Mouse (Mus musculus) hindbrain, embryonic 11.5 days (tissue): Measurements from ENCODE around the gene Copb2. TPM values are rescaled to one million over a fixed set of nuclear protein-coding genes. Genes with fewer than 3 reads are reported as not detected.
A peak's percentile ranks its signal among the peaks of the same experiment; 100 is the strongest.

Source experiments
- ATAC-seq: fragments of 200-750 bp; cut with Nextera tagmentation; 2 replicates; pipeline ENCODE4 v1.8.0; 2017; ENCODE audit warnings: mild to moderate bottlenecking, moderate TSS enrichment, moderate library complexity; ENCODE audit not compliant: low FRiP score
- DNase-seq: peaks from one replicate; pipeline ENCODE4 v3.0.0-alpha.2; 2015; ENCODE audit warnings: low spot score
- H3K27ac ChIP-seq: fragments of 300-500 bp; sonication (generic); 2 replicates; pipeline ENCODE4 v1.5.1; 2014; ENCODE audit warnings: mild to moderate bottlenecking, low read depth, low read length
- H3K27me3 ChIP-seq: fragments of 300-500 bp; sonication (generic); 2 replicates; pipeline ENCODE4 v1.6.1; 2014; ENCODE audit warnings: mild to moderate bottlenecking, low read length, moderate library complexity, mixed read lengths; ENCODE audit not compliant: control insufficient read depth, insufficient read depth
- H3K36me3 ChIP-seq: fragments of 300-500 bp; sonication (generic); 2 replicates; pipeline ENCODE4 v1.6.1; 2014; ENCODE audit warnings: mild to moderate bottlenecking, low read length, moderate library complexity, mixed read lengths; ENCODE audit not compliant: control insufficient read depth, insufficient read depth
- H3K4me1 ChIP-seq: fragments of 300-500 bp; sonication (generic); replicated peaks from 2 replicates; pipeline ENCODE4 v1.6.1; 2014; ENCODE audit warnings: low read length, mixed read lengths; ENCODE audit not compliant: control insufficient read depth, insufficient read depth
- H3K4me2 ChIP-seq: fragments of 300-500 bp; sonication (generic); replicated peaks from 2 replicates; pipeline ENCODE4 v1.6.1; 2014; ENCODE audit warnings: mild to moderate bottlenecking, low read depth, low read length
- H3K4me3 ChIP-seq: fragments of 300-500 bp; sonication (generic); 2 replicates; pipeline ENCODE4 v1.5.1; 2014; ENCODE audit warnings: low read depth, low read length
- H3K9ac ChIP-seq: fragments of 300-500 bp; sonication (generic); 2 replicates; pipeline ENCODE4 v1.6.1; 2014; ENCODE audit warnings: low read depth, low read length
- H3K9me3 ChIP-seq: fragments of 300-500 bp; sonication (generic); 2 replicates; pipeline ENCODE4 v1.6.1; 2016; ENCODE audit warnings: low read length; ENCODE audit not compliant: control insufficient read depth
- WGBS: fragments of 180-500 bp; shearing (Covaris S2); extraction: QIAGEN DNeasy Blood & Tissue Kit; methylation state at CpG from one replicate; pipeline ENCODE4 v1.1.7; 2014; 5-methylcytosine and 5-hydroxymethylcytosine counted together
- polyA plus RNA-seq: library from polyadenylated mRNA; unstranded; fragments of >200 nt; fragmentation: Nextera tagmentation; extraction: Ambion mirVana; gene quantifications from 2 replicates; pipeline ENCODE4 v1.2.1, GENCODE M21; 2014

Copb2 gene
- 169 and 201 TPM in 2 replicates for polyA plus RNA-seq

DNA sequence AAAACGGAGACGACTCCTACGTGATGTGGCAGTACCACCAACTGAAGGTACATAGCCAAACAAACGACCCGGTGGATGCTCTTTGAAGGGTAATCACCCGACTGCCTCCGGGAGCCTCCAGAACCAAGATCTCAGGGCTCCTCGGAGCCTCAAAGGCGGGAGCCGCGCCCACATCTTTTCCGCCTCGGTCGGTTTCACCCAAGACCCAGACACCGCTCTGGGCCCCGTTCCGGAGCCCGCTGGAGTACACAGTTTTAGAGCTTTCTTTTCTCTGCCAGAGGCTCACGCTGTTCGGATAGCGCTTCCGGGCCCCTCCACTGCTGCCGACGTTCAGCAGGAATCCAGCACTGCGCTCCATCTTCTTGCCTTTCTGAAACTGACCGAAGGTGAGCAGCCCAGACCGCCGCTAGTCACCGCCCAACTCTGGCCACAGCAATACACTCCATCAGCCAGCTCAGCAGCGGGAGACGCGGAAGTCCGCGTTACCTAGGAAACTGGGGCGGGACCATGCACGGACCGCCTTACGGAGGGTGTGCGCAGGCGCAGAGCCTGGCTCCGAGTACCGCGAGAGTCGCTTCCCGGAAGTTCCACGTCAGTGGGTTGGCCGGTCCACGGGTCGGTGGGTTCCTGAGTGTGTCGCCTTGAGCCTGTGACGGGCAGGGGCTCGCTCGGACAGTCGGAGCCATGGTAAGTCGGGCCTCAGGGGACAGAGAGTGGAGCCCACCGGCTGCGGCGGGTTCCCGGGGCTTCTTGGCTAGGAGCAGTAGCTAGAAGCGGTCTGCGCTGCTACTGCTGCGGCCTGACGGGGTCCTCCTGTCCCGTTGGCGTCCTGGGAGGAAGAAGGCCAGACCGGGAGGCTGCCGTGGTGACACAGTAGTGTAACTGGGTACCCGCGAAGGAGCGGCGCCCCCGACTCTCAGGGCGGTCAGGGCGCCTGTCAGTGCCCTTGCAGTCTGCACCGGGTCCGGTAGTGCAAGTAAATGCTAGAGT lies at the start of gene Copb2:
Copb2 (plus strand) TSS at position 585 of the 990 bp plus-strand sequence.
- peak within 1 kb of the TSS; percentile 77 for H3K4me2 ChIP-seq
- H3K4me1 ChIP-seq, result no peaks in the 10 kb centered on the region
- ATAC-seq (peak; percentile 100), DNase-seq (peak; percentile 100)
- H3K4me3 ChIP-seq, result peak within 1 kb of the TSS; percentile 93
- peak within 1 kb of the TSS; percentile 92 for H3K9ac ChIP-seq
- H3K9me3 ChIP-seq, result no peaks in the 10 kb centered on the region
- H3K27ac ChIP-seq, result peak within 1 kb of the TSS; percentile 85
- H3K27me3 ChIP-seq, result no peaks in the 10 kb centered on the region
- no peaks in the 10 kb centered on the region for H3K36me3 ChIP-seq
- WGBS, result under 1% methylated on average over 76 of the region's 76 CpGs

DNA sequence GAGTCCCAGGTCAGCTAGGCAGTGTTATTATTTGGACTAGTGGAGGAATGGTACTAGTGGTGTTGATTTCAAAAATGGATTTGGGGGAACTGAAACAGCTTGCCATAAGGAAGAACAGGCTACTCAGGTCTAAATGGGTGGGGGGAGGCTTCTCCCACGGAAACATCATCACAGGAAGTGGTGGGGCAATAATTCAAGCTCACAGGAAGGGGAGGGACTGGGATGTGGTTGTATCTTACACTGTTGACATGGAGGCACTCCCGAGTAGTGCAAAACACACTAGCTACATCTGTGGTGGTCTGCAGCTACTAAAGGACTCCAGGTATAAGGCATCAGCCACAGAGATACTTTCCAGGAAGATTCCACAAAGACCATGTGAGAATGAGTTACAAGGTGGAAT lies 39.6 kb upstream of the Copb2 start:
- Histone ChIP-seq H3K9me3 (no peaks in the 10 kb centered on the region), H3K4me1 (0 out of 2 replicates have a peak, but pooled peaks cover 2% of the 10 kb centered on the region), H3K4me2 (no peak overlapping the region), H3K4me3 (no peak overlapping the region), H3K27ac (no peak overlapping the region), H3K36me3 (no peaks in the 10 kb centered on the region), H3K9ac (no peak overlapping the region), H3K27me3 (no peaks in the 10 kb centered on the region)
- DNase-seq (no peak), ATAC-seq (no peak)
- 78% methylated on average over 2 of the region's 2 CpGs for WGBS

DNA sequence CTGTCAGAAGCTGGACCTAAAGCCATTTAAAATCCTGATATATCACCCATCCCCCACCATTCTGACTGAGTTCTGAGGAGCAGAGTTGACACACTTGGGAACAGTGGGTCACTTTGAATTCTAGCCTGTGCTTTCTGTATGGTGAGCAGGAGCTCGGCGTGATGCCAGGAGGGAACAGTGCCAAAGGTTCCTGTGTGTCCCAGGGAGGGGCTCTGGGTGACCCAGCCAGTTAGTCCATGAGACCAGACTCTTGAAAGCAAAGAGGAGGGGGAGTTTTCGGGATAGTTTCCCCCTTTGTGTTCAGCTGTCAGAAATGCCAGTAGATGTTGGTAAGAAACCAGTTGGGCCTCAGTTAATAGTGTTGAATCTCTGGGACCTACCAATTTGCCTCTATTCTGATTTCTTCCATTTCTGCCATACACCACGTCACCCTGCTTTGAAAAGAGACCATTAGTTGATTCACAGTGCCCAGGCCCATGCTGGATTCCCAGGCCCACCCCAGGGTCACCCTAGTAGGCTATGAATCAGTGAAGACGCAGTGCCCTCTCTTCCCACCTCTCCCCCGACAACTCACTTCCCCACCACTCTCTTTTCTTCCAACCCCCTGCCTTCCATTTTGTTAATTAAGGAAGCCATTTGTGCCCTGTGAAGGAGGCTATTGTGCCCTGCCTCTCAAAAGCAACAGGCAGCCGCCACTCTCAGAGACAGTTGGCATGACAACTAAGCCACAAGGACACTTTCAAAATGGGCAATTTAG lies 38.6 kb upstream of the Copb2 start:
- ATAC-seq, result peak; percentile 45; the same call in 1 of the 2 replicates
- WGBS, result 59% methylated on average over 7 of the region's 7 CpGs
- DNase-seq, result peak; percentile 16
- 0 out of 2 replicates have a peak, but pooled peaks cover 2% of the 10 kb centered on the region for H3K4me1 ChIP-seq
- no peaks in the 10 kb centered on the region for H3K27me3 ChIP-seq
- H3K4me3 ChIP-seq, result no peak overlapping the region
- no peak overlapping the region for H3K4me2 ChIP-seq
- no peak overlapping the region for H3K27ac ChIP-seq
- H3K9me3 ChIP-seq, result no peaks in the 10 kb centered on the region
- H3K36me3 ChIP-seq, result no peaks in the 10 kb centered on the region
- H3K9ac ChIP-seq, result no peak overlapping the region

DNA sequence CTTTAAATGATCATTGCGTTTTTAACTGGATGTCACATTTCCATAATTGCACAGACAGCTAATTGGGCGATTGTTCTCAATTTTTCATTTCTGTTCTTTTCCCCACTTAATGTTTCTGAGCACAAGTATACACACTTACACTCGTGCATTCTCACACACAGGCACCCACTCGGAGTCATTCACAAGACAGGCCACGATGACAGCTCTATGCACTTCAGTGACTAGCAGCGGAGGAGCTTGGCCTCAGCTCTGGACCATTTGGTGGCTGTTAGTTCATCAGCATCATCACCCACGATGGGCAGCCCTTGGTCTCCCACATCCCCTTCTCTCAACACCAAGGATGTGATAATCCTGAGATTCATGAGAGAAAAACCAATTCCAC lies 38.0 kb upstream of the Copb2 start:
- Histone ChIP-seq H3K36me3 (no peaks in the 10 kb centered on the region), H3K27ac (no peak overlapping the region), H3K9ac (no peak overlapping the region), H3K4me2 (no peak overlapping the region), H3K4me3 (no peak overlapping the region), H3K27me3 (no peaks in the 10 kb centered on the region), H3K9me3 (no peaks in the 10 kb centered on the region), H3K4me1 (0 out of 2 replicates have a peak, but pooled peaks cover 2% of the 10 kb centered on the region)
- ATAC-seq, result no peak
- 58% methylated on average over 7 of the region's 7 CpGs for WGBS
- no peak for DNase-seq

DNA sequence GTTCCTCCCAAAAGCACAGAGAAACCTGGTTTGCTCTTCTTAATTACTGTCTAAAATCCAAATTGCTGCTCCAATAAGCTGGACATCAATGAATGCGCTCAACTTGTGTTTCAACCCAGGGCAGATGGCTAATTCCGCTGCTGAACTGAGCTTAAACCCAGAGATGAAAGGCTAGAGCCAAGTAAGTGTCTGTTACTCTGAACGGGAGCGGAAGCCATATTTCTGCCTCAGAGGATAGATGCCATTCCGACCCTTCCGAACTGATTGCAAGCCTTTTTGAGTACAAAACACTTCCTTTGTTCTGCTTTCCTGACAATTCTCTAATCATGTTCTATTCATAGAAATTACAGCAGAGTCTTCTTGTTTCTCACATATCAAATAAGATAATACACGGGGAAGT lies 36.3 kb upstream of the Copb2 start:
- no peaks in the 10 kb centered on the region for H3K9me3 ChIP-seq
- no peak overlapping the region for H3K4me3 ChIP-seq
- no peaks in the 10 kb centered on the region for H3K36me3 ChIP-seq
- H3K4me1 ChIP-seq, result 0 out of 2 replicates have a peak, but pooled peaks cover 2% of the 10 kb centered on the region
- H3K27ac ChIP-seq, result no peak overlapping the region
- no peak overlapping the region for H3K4me2 ChIP-seq
- 92% methylated on average over 7 of the region's 7 CpGs for WGBS
- no peak overlapping the region for H3K9ac ChIP-seq
- no peaks in the 10 kb centered on the region for H3K27me3 ChIP-seq
- ATAC-seq (no peak), DNase-seq (no peak)

DNA sequence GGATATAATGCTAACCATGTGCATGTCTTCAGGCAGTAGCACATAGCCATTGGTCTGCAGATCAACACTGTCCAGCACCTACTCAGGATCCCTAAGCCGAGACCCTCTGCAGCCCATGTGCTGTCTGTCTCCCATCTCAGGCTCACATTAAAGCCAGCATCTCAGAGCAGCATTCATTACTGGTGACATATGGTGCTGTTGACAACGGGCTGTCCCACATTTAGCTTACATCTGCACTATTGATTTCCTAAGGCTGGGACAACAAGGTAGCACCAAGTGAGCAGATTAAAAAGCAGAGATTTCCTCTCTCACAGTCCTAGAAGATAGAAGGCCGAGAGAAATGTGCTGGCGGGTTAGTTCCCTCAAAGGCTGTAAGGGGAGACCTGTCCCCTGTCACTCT lies 33.7 kb upstream of the Copb2 start:
- Histone ChIP-seq H3K4me2 (no peak overlapping the region), H3K36me3 (no peaks in the 10 kb centered on the region), H3K9ac (no peak overlapping the region), H3K27ac (0 out of 2 replicates have a peak overlapping the region, but pooled peaks have one; percentile 17), H3K4me1 (0 out of 2 replicates have a peak, but pooled peaks cover under 1% of the 10 kb centered on the region), H3K27me3 (no peaks in the 10 kb centered on the region), H3K4me3 (no peak overlapping the region), H3K9me3 (no peaks in the 10 kb centered on the region)
- DNase-seq (no peak), ATAC-seq (no peak)
- 73% methylated on average over 4 of the region's 4 CpGs for WGBS

DNA sequence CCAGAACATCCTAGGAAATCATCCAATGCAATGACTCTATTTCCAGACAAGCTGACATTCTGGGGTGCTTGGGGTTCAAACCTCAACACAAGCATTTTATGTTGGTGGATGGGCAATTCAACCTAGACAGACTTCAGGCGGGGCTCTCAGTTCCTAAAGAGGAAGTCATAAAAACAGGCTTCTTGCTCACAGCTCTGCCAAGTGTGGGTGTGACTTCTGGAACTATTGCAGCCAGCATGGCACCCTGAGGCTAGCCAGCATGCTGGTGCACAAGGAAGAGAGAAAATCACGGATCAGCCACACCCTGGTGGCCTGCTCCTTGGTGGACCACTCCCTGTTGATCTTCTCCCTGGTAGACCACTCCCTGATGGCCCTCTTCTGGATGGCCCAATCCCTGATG lies 32.5 kb upstream of the Copb2 start:
- H3K4me2 ChIP-seq, result no peak overlapping the region
- H3K9ac ChIP-seq, result no peak overlapping the region
- ATAC-seq (no peak), DNase-seq (no peak)
- 58% methylated on average over 2 of the region's 2 CpGs for WGBS
- no peaks in the 10 kb centered on the region for H3K4me1 ChIP-seq
- H3K27me3 ChIP-seq, result no peaks in the 10 kb centered on the region
- H3K36me3 ChIP-seq, result no peaks in the 10 kb centered on the region
- H3K4me3 ChIP-seq, result no peak overlapping the region
- no peak overlapping the region for H3K27ac ChIP-seq
- H3K9me3 ChIP-seq, result no peaks in the 10 kb centered on the region

DNA sequence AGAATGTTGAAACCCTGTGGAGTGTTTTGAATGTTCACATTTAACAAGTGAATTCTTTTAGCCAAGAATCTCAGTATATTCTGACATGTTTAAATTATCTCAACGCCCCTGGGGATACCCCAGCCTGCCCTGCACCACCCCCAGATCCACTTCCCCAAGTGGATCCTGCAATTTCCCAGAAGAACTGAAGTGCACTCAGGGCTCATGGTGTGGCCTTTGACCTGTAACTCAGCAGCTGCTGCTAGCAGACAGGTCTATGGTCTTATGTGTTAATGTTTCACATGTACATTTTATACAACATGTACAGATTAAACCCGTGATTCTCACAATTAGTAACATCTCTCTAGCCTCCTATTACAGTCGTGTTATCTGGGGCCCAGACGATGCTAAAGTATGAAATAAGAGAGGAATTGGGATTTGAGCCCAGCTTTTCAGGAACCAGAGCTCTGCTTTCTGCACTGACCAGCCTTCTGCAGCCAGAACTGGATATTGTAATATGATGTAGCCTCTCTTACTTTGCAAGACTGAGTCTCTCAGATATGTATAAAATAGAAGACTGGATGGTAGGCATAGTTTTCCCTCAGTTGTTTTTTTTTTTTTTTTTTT lies 28.7 kb upstream of the Copb2 start:
- Histone ChIP-seq H3K4me2 (no peak overlapping the region), H3K27ac (no peak overlapping the region), H3K4me3 (no peak overlapping the region), H3K9me3 (no peaks in the 10 kb centered on the region), H3K27me3 (no peaks in the 10 kb centered on the region), H3K9ac (no peak overlapping the region), H3K36me3 (no peaks in the 10 kb centered on the region), H3K4me1 (no peaks in the 10 kb centered on the region)
- WGBS, result 80% methylated on average over 4 of the region's 4 CpGs
- ATAC-seq (no peak), DNase-seq (no peak)
